Mouse (Mus musculus) midbrain, embryonic 16.5 days (tissue): ENCODE data around the gene Sh3d21. TPM values are rescaled to one million over a fixed set of nuclear protein-coding genes. Genes with fewer than 3 reads are reported as not detected.

Source experiments
- ATAC-seq: fragments of 200-750 bp; cut with Nextera tagmentation; 2 replicates; pipeline ENCODE4 v1.8.0; 2017; ENCODE audit warnings: moderate TSS enrichment
- H3K27ac ChIP-seq: fragments of 300-500 bp; sonication (generic); 2 replicates; pipeline ENCODE4 v1.5.1; 2014; ENCODE audit warnings: mild to moderate bottlenecking, low read length, mixed read lengths
- H3K27me3 ChIP-seq: fragments of 300-500 bp; sonication (generic); 2 replicates; pipeline ENCODE4 v1.6.1; 2014; ENCODE audit warnings: low read depth, low read length, mixed read lengths; ENCODE audit not compliant: control insufficient read depth, insufficient read depth
- H3K36me3 ChIP-seq: fragments of 300-500 bp; sonication (generic); 2 replicates; pipeline ENCODE4 v1.6.1; 2014; ENCODE audit warnings: mild to moderate bottlenecking, low read length, moderate library complexity, mixed read lengths; ENCODE audit not compliant: control insufficient read depth, insufficient read depth
- H3K4me1 ChIP-seq: fragments of 300-500 bp; sonication (generic); 2 replicates; pipeline ENCODE4 v1.6.1; 2014; ENCODE audit warnings: mild to moderate bottlenecking, low read length, mixed read lengths; ENCODE audit not compliant: control insufficient read depth, insufficient read depth
- H3K4me2 ChIP-seq: fragments of 300-500 bp; sonication (generic); 2 replicates; pipeline ENCODE4 v1.6.1; 2014; ENCODE audit warnings: mild to moderate bottlenecking, low read length, mixed read lengths
- H3K4me3 ChIP-seq: fragments of 300-500 bp; sonication (generic); 2 replicates; pipeline ENCODE4 v1.5.1; 2014; ENCODE audit warnings: low read depth, mild to moderate bottlenecking, low read length, moderate library complexity, mixed read lengths
- H3K9ac ChIP-seq: fragments of 300-500 bp; sonication (generic); 2 replicates; pipeline ENCODE4 v1.6.1; 2014; ENCODE audit warnings: low read depth, low read length, mixed read lengths
- H3K9me3 ChIP-seq: fragments of 300-500 bp; sonication (generic); replicated peaks from 2 replicates; pipeline ENCODE4 v1.6.1; 2014; ENCODE audit warnings: mild to moderate bottlenecking, low read length, mixed read lengths; ENCODE audit not compliant: control insufficient read depth, poor library complexity, severe bottlenecking
- WGBS: fragments of 180-500 bp; shearing (Covaris S2); extraction: QIAGEN DNeasy Blood & Tissue Kit; methylation state at CpG from one replicate; pipeline ENCODE4 v1.1.7; 2014; 5-methylcytosine and 5-hydroxymethylcytosine counted together
- polyA plus RNA-seq: library from polyadenylated mRNA; unstranded; fragments of >200 nt; fragmentation: Nextera tagmentation; extraction: Ambion mirVana; gene quantifications from 2 replicates; pipeline ENCODE4 v1.2.1, GENCODE M21; 2015

Gene Sh3d21
- polyA plus RNA-seq, 1 experiment from 2014 or later, result 1.4 TPM

DNA sequence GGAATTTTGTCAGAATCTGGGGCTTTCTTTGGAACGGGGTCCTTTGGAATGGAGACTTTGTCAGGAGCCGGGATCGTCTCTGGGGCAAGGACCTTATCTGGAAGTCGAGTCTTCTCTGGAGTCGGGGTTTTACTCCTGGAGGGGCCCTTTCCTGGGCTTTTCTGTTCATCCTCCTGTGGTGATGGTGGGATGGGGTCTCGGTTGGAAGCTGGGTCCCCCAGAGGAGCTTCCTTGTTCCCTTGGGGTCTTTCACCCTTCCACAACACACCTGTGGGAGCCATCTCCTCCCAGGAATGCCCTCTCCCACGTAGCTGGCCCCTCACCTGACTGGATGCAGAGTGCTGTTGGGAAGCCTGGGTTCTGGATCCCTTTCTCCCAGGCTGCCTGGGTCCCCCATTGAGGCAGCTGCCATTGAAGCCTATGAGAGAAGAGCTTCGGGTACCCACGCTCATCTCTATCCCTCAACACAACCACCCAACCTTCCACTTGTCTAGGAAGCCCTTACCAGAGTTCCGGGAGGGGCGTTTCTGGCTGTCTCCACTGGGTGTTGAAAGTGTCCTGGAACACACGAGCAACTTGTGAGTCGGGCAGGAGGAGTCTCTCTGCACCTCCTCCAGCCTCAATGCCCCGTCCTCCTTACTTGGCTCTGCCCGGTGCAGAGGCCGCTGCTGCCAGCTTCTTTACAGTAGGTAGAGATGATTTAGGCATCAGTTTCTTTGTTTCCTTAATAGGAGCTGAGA is 11.4 kb downstream of the Sh3d21 start:
- no peak for ATAC-seq

DNA sequence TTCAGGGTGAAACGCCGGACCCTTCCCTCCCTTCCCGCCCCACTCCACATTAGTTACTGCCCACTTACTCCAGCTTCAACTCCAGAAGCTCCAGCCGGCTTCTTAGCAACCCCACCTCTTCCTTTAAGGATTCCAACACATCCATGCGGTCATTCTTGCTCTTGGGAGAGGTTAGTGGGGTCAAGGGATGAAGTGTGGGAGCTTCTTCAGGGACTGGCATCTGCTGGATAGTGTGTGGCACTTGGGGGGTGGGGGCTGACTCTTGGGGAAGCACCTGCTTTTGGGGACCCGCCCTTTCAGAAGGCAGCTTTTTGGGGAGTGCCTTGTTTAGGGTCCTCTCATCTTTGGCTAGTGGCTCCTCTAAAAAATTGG is 12.4 kb downstream of the Sh3d21 start:
- H3K9me3 ChIP-seq, result no peaks in the 10 kb centered on the region
- H3K27me3 ChIP-seq, result peaks cover 26% of the 10 kb centered on the region
- no peak for ATAC-seq
- H3K27ac ChIP-seq, result no peak overlapping the region
- no peaks in the 10 kb centered on the region for H3K36me3 ChIP-seq
- no peak overlapping the region for H3K4me2 ChIP-seq
- no peak overlapping the region for H3K9ac ChIP-seq
- WGBS, result 79% methylated on average over 6 of the region's 6 CpGs
- H3K4me1 ChIP-seq, result peaks cover 10% of the 10 kb centered on the region
- H3K4me3 ChIP-seq, result no peak overlapping the region

More for the DNA sequence above, 11.4 kb downstream of the Sh3d21 start:
- no peaks in the 10 kb centered on the region for H3K36me3 ChIP-seq
- no peak overlapping the region for H3K27ac ChIP-seq
- H3K9me3 ChIP-seq, result no peaks in the 10 kb centered on the region
- H3K4me1 ChIP-seq, result peaks cover 10% of the 10 kb centered on the region
- H3K4me2 ChIP-seq, result no peak overlapping the region
- peaks cover 26% of the 10 kb centered on the region for H3K27me3 ChIP-seq
- 82% methylated on average over 16 of the region's 16 CpGs for WGBS
- no peak overlapping the region for H3K4me3 ChIP-seq
- H3K9ac ChIP-seq, result no peak overlapping the region

DNA sequence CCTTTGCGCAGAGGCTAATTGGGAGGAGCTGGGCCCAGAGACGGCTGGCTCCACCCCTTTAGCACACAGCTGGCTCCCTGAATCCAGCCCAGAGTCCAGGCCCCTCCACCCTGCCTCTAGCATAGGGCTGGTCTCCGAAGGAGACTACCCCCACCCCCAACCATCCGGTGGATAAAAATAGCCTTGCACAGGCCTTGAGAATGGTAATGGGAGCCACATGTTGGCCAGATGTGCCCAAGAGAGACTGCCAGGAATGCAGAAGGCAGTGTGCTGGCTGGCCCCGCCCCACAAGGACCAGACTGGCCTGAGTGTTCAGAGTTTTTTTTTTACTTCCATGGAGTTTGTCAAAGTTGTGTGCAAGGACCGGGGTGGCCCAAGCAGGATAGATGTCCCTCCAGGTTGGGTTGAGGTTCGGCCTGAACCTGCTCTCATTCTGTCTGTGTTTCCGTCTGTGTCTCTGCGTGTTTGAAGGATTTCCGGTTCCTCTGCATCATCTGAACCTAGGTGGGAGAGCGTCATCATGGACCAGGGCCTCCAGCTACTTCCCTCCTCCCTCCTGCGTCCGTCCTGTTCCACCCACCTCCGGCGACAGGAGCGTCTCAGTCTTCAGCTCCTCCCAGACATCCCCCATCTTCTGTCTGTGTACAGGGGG is 12.9 kb downstream of the Sh3d21 start:
- Histone ChIP-seq H3K4me1 (peaks cover 10% of the 10 kb centered on the region), H3K9me3 (no peaks in the 10 kb centered on the region), H3K36me3 (no peaks in the 10 kb centered on the region), H3K9ac (no peak overlapping the region), H3K27me3 (peaks cover 26% of the 10 kb centered on the region), H3K4me3 (no peak overlapping the region), H3K27ac (no peak overlapping the region), H3K4me2 (no peak overlapping the region)
- no peak for ATAC-seq
- 61% methylated on average over 16 of the region's 16 CpGs for WGBS

DNA sequence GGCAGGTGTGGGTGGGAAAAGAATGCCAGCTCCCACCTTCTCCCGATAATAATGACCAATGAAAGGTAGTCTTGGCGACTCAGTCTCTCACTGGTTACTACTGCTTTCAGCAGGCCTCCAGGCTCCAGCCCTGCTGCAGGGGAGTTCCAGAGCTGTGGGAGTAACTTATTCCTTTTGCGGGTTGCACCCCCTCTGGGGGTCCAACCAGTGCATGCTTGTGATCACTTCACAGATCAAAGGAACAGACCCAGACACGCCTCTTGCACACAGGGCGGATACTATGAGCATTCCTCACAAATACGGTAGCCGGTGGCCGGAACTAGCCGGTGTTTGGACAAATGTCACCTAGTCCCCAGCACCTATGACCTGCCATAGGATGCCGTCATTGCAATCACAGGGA is 13.5 kb downstream of the Sh3d21 start:
- Histone ChIP-seq H3K4me1 (peaks cover 10% of the 10 kb centered on the region), H3K27me3 (peaks cover 26% of the 10 kb centered on the region), H3K9ac (no peak overlapping the region), H3K27ac (no peak overlapping the region), H3K9me3 (no peaks in the 10 kb centered on the region), H3K4me3 (no peak overlapping the region), H3K4me2 (no peak overlapping the region), H3K36me3 (no peaks in the 10 kb centered on the region)
- no peak for ATAC-seq
- WGBS, result 53% methylated on average over 10 of the region's 10 CpGs

DNA sequence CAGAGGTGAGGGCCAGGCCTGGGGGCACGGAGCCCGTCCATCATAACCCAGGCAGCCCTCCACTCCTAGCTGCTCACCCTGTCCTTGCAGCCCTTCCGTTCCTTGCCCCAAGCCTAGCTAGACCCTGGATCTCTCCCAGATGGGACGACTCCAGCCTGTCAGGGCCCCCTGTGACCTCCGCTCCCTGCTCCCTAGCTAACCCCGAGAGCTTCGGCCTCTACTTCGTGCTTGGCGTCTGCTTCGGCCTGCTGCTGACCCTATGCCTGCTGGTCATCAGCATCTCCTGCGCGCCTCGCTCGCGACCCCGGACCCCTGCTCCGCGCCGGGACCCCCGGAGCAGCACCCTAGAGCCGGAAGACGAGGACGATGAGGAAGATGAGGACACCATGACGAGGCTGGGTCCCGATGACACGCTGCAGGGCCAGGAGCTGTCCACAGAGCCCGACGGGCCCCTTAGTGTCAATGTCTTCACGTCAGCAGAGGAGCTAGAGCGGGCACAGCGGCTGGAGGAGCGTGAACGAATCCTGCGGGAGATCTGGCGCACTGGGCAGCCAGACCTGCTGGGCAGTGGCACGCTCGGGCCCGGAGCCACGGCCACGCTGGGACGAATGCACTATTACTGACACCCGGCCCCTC is 14.1 kb downstream of the Sh3d21 start:
- Histone ChIP-seq H3K4me3 (peak overlapping the region; percentile 40), H3K36me3 (no peaks in the 10 kb centered on the region), H3K4me1 (peaks cover 10% of the 10 kb centered on the region), H3K4me2 (peak overlapping the region; percentile 69), H3K27me3 (peaks cover 26% of the 10 kb centered on the region), H3K9ac (peak overlapping the region; percentile 55), H3K27ac (no peak overlapping the region), H3K9me3 (no peaks in the 10 kb centered on the region)
- ATAC-seq, result peak; percentile 51; the same call in 1 of the 2 replicates
- 26% methylated on average over 42 of the region's 42 CpGs for WGBS

DNA sequence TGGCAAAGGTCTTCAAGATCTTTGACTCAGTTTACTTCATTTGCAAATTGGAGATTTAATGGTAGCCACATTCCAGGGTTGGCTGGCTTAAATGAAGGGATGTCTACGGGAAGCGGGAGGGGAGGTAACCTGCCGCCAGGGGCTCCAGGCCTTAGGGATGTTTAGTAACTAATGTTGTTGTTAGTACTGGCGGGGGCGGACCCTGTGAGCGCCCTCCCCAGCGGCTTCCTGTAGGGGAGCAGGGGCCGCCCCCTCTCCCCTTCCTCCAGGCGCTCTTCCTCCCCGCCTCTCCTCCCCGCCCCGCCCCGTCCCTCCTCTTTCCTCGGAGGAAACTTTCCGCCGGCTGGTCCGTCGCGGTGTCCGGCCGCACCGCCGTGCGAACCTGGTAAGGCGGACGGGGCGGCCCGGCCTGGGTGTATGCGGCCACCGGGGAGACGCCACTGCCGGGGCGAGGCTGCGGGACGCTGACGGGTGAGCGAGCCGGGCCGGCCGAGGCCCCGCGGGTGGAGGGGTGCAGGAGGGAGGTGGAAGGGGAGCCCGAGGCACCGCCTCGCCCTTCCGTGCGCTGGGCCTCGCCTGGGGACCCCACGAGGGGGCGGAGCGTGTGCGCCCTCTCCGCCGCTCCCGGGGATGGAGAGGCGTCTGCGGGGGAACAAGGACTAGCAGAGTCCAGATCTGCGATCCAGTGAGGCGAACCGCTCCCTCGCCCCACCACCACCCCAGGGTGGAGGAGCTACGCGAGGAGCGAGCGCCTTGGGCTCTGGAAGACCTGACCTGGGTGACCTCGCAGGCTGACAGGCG is 14.9 kb downstream of the Sh3d21 start:
- 1% methylated on average over 54 of the region's 67 CpGs for WGBS
- H3K4me3 ChIP-seq, result peak overlapping the region; percentile 40
- no peaks in the 10 kb centered on the region for H3K36me3 ChIP-seq
- H3K4me2 ChIP-seq, result peak overlapping the region; percentile 69
- peak overlapping the region; percentile 55 for H3K9ac ChIP-seq
- peaks cover 26% of the 10 kb centered on the region for H3K27me3 ChIP-seq
- 0 out of 2 replicates have a peak, but pooled peaks have one; percentile 34 for ATAC-seq
- no peaks in the 10 kb centered on the region for H3K9me3 ChIP-seq
- peaks cover 10% of the 10 kb centered on the region for H3K4me1 ChIP-seq
- H3K27ac ChIP-seq, result no peak overlapping the region

DNA sequence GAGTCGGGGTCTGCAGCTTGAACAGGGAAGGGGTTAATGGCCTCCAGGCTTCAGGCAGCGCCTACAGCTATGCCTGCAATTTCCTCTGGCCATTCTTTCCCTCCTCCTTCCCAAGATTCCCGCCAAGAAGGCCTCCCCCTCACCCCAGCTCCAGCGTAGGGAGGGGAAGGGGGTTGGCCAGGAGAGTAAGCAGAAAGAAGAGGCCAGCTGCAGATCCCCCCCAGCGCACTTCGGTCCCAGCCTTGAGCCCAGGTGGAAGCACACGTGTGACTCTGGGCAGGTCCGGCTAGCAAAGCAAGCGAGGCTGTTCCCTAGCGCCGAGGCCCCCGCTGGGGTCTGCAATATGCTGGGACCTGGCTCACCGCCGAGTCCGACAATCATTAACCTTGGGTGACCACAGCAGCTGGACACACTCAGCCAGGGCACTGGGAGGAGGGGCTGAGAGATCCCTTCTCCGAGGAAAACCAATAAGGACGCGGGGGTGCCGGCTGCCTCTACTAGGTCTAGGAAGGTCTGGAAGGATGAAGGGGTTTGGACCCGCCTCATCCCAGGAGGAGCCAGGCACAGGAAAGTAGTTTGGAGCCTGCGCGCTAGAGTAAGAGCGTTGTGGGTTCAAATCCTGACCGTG is 15.6 kb downstream of the Sh3d21 start, which contains the start of gene Eva1b:
Gene Eva1b (plus strand): TSS at position 212 of the 628 bp plus-strand sequence.
- peak within 1 kb of the TSS; percentile 55 for H3K9ac ChIP-seq
- no peak within 1 kb of the TSS for H3K27ac ChIP-seq
- H3K4me2 ChIP-seq, result peak within 1 kb of the TSS; percentile 69
- ATAC-seq, result no peak
- no peaks in the 10 kb centered on the region for H3K9me3 ChIP-seq
- peaks cover 10% of the 10 kb centered on the region for H3K4me1 ChIP-seq
- no peaks in the 10 kb centered on the region for H3K36me3 ChIP-seq
- peaks cover 26% of the 10 kb centered on the region for H3K27me3 ChIP-seq
- 4% methylated on average over 24 of the region's 24 CpGs for WGBS
- peak within 1 kb of the TSS; percentile 40 for H3K4me3 ChIP-seq

DNA sequence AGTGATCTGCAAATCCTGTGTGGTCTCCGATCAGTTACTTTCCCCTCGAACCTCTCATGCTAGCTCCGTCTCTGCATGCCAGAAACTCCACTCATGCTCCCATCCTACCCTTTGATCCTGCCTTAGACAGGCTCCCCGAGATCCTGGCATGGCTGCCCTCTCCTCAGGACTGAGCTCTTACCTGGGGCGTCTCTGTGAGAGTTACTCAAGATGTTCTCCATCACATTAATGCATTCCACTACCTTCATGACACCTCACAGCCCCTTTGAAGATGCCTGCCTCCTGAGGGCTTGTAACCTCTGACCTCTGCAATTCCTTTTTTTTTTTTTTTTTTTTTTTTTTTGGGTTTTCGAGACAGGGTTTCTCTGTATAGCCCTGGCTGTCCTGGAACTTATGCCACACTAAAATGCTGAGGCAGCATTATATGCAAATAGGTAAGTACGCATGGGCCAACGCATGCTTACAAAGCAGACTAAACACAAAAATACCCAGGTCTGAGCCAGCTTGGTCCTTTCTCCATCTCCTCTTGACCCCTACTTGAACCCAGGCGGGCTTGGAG is 16.2 kb downstream of the Sh3d21 start:
- no peak overlapping the region for H3K4me2 ChIP-seq
- 64% methylated on average over 8 of the region's 9 CpGs for WGBS
- no peak overlapping the region for H3K4me3 ChIP-seq
- H3K36me3 ChIP-seq, result no peaks in the 10 kb centered on the region
- no peaks in the 10 kb centered on the region for H3K9me3 ChIP-seq
- H3K27me3 ChIP-seq, result peaks cover 26% of the 10 kb centered on the region
- peaks cover 10% of the 10 kb centered on the region for H3K4me1 ChIP-seq
- H3K9ac ChIP-seq, result no peak overlapping the region
- H3K27ac ChIP-seq, result no peak overlapping the region
- ATAC-seq, result no peak
